Mouse (Mus musculus) layer of hippocampus, adult 18-20 months (tissue): ENCODE measurements around the gene Gm10662. TPM values are rescaled to one million over a fixed set of nuclear protein-coding genes. Genes with fewer than 3 reads are reported as not detected.
"Not testable (repeated sequence)": the region's sequence is repeated elsewhere in the genome, so short reads cannot be mapped to it uniquely, and the experiment has no call there.

Experiments used
- DNase-seq, 2 experiments: peaks; one replicate each; pipeline ENCODE4 v3.0.0; 2022; ENCODE audit warnings: low spot score in 2 of 2
- long read RNA-seq: library from polyadenylated mRNA; stranded (forward); transcript quantifications from one replicate; pipeline ENCODE4 v2.0.0, GENCODE M21; 2021
- total RNA-seq, 2 experiments: library from RNA; stranded (reverse); gene quantifications; 2 replicates each; pipeline ENCODE4 v1.2.3; 2021

Gene Gm10662
- not detected for total RNA-seq
- long read RNA-seq: 0 reads

GRCm38 (mm10) chr7:23144380-23144779, at the start of gene Gm10662:
Gene Gm10662 (minus strand): TSS chr7:23144480.
- not testable (repeated sequence) for DNase-seq

GRCm38 (mm10) chr7:23163505-23163904, 19.2 kb upstream of the Gm10662 start:
- not testable (repeated sequence) for DNase-seq

Other genes starting within 250 kb of the Gm10662 start
- gene Gm4214, start 159.8 kb downstream of the Gm10662 start, total RNA-seq: not detected
- gene Gm4216, start 124.6 kb downstream of the Gm10662 start, total RNA-seq: not detected
- gene Vmn1r163, start 88.9 kb downstream of the Gm10662 start, total RNA-seq: not detected
- gene Gm8720, start 77.0 kb downstream of the Gm10662 start, total RNA-seq: not detected
- not detected for gene Vmn1r165, start 72.9 kb upstream of the Gm10662 start, total RNA-seq
- gene Vmn1r166, start 107.2 kb upstream of the Gm10662 start, total RNA-seq: not detected
- gene Gm6902, start 134.4 kb upstream of the Gm10662 start, total RNA-seq: not detected
- gene Nlrp4e, start 156.7 kb upstream of the Gm10662 start, total RNA-seq: not detected
- under 1 TPM in 1 of 2 experiments, not detected in 1; 0.30 TPM for gene Nlrp5, start 241.4 kb upstream of the Gm10662 start, total RNA-seq